Mouse (Mus musculus): ENCODE data around the gene Ubap1l. TPM values are rescaled to one million over a fixed set of nuclear protein-coding genes. Genes with fewer than 3 reads are reported as not detected.

The Ubap1l gene
- total RNA-seq, 2 experiments from 2014 or later = 0.56 TPM; not detected in 1

DNA sequence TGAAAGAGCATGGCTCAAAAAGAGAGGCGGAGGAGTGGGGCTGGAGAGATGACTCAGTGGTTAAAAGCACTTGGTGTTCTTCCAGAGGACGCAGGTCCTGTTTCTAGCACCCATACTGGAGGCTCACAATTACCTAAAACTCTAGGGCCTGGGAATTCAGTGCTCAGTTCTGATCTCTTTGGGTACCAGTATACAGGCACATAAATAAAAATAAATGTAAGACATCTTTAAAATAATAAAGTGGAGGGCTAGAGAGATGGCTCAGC, 44.3 kb downstream of the Ubap1l start:
- ATAC-seq (replicated peaks; ENCODE audit: low FRiP score, low TSS enrichment, poor library complexity, severe bottlenecking) = no peak

DNA sequence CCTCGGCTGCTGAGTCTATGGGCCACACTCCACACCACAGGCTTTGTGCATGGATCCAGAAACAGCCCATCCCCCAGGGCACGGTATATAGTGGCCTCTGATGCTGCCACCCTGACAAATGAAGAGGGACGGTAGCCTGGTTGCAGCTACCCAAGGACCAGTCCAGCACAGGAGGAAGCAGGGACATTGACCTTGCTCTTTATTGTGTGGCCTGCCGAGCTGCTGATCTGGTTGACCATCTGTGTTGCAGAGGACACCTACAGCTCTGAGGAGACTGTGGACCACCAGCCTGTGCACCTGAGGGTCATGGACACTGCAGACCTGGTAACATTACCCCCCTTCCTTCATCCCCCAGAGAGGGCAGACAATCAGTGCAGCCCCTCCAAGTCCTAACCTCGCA, 46.5 kb downstream of the Ubap1l start:
- ATAC-seq (replicated peaks; ENCODE audit: low FRiP score, low TSS enrichment, poor library complexity, severe bottlenecking) = no peak

DNA sequence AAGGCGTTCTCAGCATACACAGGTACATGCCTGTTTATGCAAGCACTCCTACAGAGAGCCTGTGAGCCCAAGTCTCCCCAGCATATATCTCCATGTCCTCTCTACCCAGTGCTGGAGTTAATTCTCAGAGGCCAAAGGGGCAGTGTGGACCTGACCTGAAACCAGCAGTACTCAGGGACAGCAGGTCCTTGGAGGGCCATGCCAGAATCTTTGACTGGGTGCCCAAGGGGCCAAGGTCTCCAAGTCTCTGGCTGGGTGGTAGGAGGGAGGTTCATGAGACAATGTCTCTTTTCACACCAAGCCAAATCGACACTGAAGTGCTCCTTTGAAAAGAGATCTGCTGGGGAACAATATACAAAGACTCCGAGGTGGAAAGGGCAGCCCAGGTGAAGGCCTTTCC, 47.0 kb downstream of the Ubap1l start:
- ATAC-seq (replicated peaks; ENCODE audit: low FRiP score, low TSS enrichment, poor library complexity, severe bottlenecking) = no peak

DNA sequence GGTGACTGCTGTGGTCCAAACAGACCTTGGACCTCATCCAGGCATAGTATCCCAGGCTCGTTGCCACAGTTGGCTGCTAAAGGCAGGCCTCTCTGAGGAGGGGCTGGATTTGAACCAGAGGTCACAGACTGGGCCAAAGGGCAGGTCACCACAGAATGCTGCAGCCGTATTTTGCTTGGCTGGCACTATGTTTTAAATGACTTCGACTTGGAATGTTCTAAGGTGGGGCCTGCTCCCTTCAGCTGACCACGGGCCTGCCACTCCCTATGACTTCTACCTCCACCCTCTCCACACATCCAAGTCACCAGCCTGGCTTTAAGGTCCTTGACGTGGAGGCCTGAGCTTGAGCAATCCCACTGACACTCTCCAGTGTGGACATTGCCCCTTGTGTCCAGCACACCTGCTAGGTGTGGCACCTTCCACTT, 48.0 kb downstream of the Ubap1l start:
- ATAC-seq (replicated peaks; ENCODE audit: low FRiP score, low TSS enrichment, poor library complexity, severe bottlenecking) = 0 out of 2 replicates have a peak, but pooled peaks have one; percentile 13

DNA sequence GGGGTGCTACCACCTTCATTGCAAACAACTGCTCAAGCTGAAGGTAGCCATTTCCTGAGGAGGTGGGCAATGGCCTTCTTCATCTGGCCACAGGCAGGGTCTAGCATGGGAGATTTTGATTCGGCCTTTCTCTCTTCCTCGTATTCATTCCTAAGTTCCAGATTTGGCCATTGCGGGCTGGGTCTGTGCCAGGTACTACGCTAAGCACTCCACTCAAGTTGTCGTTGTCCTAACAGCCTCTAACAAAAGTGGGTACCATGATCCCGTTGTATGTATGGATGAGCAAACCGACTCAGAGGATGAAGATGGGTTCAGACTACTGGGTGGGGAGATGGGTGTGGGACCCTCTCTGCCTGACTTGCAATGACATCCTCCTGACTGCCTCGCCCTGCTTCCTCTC, 49.5 kb downstream of the Ubap1l start:
- no peak for ATAC-seq (replicated peaks; ENCODE audit: low FRiP score, low TSS enrichment, poor library complexity, severe bottlenecking)

DNA sequence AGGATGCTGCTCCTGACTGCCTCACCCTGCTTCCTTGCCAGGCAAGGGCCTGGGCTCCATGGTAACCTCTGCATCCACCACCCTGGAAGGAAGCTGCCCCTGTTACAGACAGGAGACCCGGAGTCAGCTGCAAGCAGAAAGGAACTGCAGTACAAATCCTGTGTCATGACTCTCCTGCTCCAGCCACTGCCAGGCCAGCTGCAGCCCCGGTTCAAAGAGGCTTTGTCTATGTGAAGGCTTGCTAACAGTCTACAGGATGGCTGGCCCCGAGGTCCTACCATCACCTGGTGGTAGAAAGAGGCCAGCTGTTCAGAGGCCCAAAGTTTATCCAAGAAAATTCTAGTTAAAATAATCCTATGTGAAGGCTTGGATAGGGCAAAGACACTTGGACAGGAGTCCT, 50.5 kb downstream of the Ubap1l start:
- no peak for ATAC-seq (replicated peaks; ENCODE audit: low FRiP score, low TSS enrichment, poor library complexity, severe bottlenecking)

DNA sequence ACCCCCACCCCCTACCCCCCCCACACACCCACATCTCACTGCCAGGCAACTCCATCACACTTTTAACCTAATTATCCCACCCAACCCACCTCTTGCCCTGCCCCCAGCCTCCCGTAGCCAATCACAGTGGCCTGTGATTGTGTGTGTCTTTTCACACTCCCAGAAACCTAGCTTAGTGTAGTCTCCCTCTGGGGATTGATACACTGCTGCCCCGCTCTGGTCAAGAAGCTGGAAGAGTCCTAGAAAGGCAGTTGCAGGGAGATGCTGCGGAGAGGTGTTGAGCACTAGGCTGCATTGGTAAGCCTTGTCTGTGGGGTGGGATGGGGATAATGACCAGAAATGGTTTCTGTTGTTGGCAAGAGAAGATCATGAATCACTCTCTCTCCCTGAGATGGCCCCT, 56.9 kb downstream of the Ubap1l start:
- no peak for ATAC-seq (replicated peaks; ENCODE audit: low FRiP score, low TSS enrichment, poor library complexity, severe bottlenecking)

DNA sequence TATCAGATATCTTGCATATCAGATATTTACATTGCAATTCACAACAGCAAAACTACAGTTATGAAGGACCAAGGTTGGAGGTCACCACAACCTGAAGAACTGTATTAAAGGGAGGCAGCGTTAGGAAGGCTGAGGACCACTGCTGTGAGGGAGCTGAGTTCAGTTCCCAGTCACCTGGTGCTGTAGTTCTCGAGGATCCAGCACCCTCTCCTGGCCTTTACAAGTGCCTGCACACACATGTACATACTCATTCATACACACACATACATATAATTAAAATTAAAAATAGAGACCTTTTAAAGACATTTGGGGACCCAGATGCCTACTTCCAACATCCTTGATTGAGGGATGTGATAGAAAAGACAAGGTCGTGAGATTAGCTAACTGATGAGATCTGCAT, 58.8 kb downstream of the Ubap1l start:
- no peak for ATAC-seq (replicated peaks; ENCODE audit: low FRiP score, low TSS enrichment, poor library complexity, severe bottlenecking)

DNA sequence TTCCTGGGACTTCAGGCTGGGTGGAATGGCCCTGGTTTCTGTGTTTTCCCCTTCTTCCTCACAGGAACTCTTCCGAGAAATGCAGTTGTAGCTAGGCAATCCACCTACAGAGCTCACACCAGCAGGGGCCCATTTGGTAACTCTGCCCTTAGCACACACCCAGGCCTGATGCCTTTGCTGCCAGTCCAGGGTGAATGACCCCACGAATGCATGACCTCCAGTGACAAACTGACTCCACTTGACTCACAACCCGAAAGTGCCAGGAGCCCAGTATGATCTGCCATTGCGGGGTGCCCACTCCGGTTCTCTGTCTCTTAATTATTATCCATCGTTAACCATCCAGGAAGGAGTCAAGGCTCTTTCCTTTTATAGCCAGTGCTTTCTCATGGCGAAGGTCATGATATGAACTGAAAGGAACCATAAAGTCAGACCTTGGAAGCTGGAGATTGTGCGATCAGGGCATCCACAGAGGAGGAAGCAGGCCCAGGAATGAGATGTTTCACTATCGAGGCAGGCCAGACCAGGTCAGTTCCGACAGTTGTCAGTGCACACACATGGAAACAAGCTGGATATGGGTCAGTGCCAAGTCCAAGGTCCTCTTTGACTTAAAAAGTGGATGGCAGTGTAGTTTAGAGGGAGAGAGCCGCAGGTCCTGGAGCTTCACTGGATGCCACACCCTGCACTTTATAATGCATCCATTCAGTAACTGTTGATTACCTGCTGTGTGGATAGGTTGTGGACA, 62.1 kb downstream of the Ubap1l start, which contains the start of gene Slc51b:
Gene Slc51b (minus strand): TSS at position 196 of the 742 bp plus-strand sequence.
- no peak for ATAC-seq (replicated peaks; ENCODE audit: low FRiP score, low TSS enrichment, poor library complexity, severe bottlenecking)

DNA sequence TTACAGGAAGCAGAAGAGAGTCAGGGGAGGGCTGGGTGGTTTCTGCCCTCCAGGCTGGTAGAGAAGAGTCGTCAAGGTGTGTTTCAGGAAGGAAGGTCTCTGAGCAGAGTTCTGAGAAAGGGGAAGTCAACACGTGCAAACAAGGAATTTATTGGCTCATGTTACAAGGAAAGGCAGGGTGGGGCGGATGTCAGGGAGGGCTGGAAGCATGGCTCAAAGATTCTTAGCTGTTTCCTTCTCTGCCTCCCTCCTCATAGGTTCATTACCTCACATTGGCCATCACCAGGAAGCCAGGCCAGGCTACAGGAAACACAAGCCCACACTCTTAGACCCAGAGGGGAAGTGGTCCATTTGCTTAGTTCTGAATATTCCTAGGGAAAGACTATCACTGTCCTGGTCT, 63.6 kb downstream of the Ubap1l start:
- ATAC-seq (replicated peaks; ENCODE audit: low FRiP score, low TSS enrichment, poor library complexity, severe bottlenecking) = no peak

DNA sequence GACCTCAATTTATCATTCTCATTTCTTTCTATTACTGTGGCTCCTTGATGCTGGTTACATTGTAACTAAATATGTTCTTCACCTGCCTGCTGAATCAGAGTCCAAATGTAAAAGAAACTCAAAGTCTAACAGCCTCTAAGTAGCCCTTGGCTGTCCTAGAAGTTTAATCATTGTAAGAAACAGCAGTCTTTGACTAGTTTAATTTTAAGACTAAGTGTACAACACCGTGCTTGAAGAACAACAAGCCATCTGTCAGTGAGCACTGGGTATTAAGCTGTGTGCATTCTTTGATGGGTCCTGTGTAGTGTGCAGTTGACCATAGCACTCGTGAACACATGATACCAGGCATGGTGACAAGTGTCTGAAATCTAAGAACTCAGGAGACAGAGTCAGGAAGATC, 66.7 kb downstream of the Ubap1l start:
- ATAC-seq (replicated peaks; ENCODE audit: low FRiP score, low TSS enrichment, poor library complexity, severe bottlenecking) = no peak

DNA sequence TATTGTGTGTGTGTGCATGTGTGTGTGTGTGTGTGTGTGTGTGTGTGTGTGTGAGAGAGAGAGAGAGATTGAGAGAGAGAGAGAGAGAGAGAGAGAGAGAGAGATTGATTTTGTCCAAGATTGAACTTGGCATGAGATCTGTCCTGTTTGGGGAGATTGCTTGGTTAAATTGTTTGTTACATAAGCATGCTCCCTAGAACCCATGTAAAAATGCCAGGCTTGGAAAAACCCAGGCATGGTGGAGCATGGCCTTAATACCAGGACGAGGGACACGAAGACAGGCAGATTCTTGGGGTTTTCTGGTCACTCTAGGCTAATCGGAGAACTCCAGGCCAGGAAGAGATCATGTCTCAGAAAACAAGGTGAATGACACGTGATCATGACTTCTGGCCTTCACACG, 67.2 kb downstream of the Ubap1l start:
- no peak for ATAC-seq (replicated peaks; ENCODE audit: low FRiP score, low TSS enrichment, poor library complexity, severe bottlenecking)

Other genes with a start within 250 kb of the Ubap1l start
- not detected in 2 replicates for gene Igdcc3, start 219.9 kb upstream of the Ubap1l start, total RNA-seq (2014; fragmentation: Nextera tagmentation)
- gene Igdcc3, start 219.9 kb upstream of the Ubap1l start, total RNA-seq (2017) = not detected in 2 replicates
- 4.9 and 8.3 TPM in 2 replicates for gene Parp16, start 165.7 kb upstream of the Ubap1l start, total RNA-seq (2014; fragmentation: Nextera tagmentation)
- gene Parp16, start 165.7 kb upstream of the Ubap1l start, total RNA-seq (2017) = 0.30 and 6.7 TPM in 2 replicates
- not detected in 2 replicates for gene Cilp, start 95.9 kb upstream of the Ubap1l start, total RNA-seq (2014; fragmentation: Nextera tagmentation)
- gene Cilp, start 95.9 kb upstream of the Ubap1l start, total RNA-seq (2017) = not detected in 2 replicates
- 28.7 and 29.0 TPM in 2 replicates for gene Clpx, start 66.8 kb upstream of the Ubap1l start, total RNA-seq (2014; fragmentation: Nextera tagmentation)
- 66.6 and 73.0 TPM in 2 replicates for gene Clpx, start 66.8 kb upstream of the Ubap1l start, total RNA-seq (2017)
- gene Pdcd7, start 14.9 kb upstream of the Ubap1l start, total RNA-seq (2014; fragmentation: Nextera tagmentation) = 7.6 and 11.1 TPM in 2 replicates
- gene Pdcd7, start 14.9 kb upstream of the Ubap1l start, total RNA-seq (2017) = 13.1 and 21.6 TPM in 2 replicates
- not detected in 2 replicates for gene Kbtbd13, start 30.6 kb downstream of the Ubap1l start, total RNA-seq (2014; fragmentation: Nextera tagmentation)
- not detected in 2 replicates for gene Kbtbd13, start 30.6 kb downstream of the Ubap1l start, total RNA-seq (2017)
- not detected in 2 replicates for gene Rasl12, start 37.5 kb downstream of the Ubap1l start, total RNA-seq (2014; fragmentation: Nextera tagmentation)
- 0.46 TPM in 1 of 2 replicates, not detected in the other for gene Rasl12, start 37.5 kb downstream of the Ubap1l start, total RNA-seq (2017)
- not detected in 2 replicates for gene Slc51b, start 61.9 kb downstream of the Ubap1l start, total RNA-seq (2014; fragmentation: Nextera tagmentation)
- not detected in 2 replicates for gene Slc51b, start 61.9 kb downstream of the Ubap1l start, total RNA-seq (2017)
- 18.1 and 20.2 TPM in 2 replicates for gene Mtfmt, start 74.7 kb downstream of the Ubap1l start, total RNA-seq (2014; fragmentation: Nextera tagmentation)
- gene Mtfmt, start 74.7 kb downstream of the Ubap1l start, total RNA-seq (2017) = 14.9 and 15.4 TPM in 2 replicates
- gene Spg21, start 99.9 kb downstream of the Ubap1l start, total RNA-seq (2014; fragmentation: Nextera tagmentation) = 16.9 and 20.8 TPM in 2 replicates
- 28.4 and 29.9 TPM in 2 replicates for gene Spg21, start 99.9 kb downstream of the Ubap1l start, total RNA-seq (2017)
- gene Ankdd1a, start 159.2 kb downstream of the Ubap1l start, total RNA-seq (2014; fragmentation: Nextera tagmentation) = not detected in 2 replicates
- gene Ankdd1a, start 159.2 kb downstream of the Ubap1l start, total RNA-seq (2017) = not detected in 2 replicates
- 29.1 and 29.3 TPM in 2 replicates for gene Plekho2, start 219.0 kb downstream of the Ubap1l start, total RNA-seq (2014; fragmentation: Nextera tagmentation)
- gene Plekho2, start 219.0 kb downstream of the Ubap1l start, total RNA-seq (2017) = 14.2 and 16.8 TPM in 2 replicates
- 5.0 and 14.3 TPM in 2 replicates for gene Pif1, start 226.1 kb downstream of the Ubap1l start, total RNA-seq (2014; fragmentation: Nextera tagmentation)
- 6.5 and 6.6 TPM in 2 replicates for gene Pif1, start 226.1 kb downstream of the Ubap1l start, total RNA-seq (2017)

Data from megakaryocyte-erythroid progenitor cell, adult 5-6 weeks (primary cell).